Mouse (Mus musculus) CH12F3 (cell line): ENCODE measurements at regions not wholly inside any gene's neighbourhood (a gene's known extent, or its start where the extent isn't known, plus 50 kb on each side); places are given as distances from the start of the nearest gene placed in this dataset.

Source experiments
- in situ Hi-C: fragments of 300-500 bp; cut with MboI; formaldehyde crosslinking; loops from 2 replicates; pipeline ENCODE4 v1.14.3; 2020; ENCODE audit warnings: low sequenced_read_pairs

DNA sequence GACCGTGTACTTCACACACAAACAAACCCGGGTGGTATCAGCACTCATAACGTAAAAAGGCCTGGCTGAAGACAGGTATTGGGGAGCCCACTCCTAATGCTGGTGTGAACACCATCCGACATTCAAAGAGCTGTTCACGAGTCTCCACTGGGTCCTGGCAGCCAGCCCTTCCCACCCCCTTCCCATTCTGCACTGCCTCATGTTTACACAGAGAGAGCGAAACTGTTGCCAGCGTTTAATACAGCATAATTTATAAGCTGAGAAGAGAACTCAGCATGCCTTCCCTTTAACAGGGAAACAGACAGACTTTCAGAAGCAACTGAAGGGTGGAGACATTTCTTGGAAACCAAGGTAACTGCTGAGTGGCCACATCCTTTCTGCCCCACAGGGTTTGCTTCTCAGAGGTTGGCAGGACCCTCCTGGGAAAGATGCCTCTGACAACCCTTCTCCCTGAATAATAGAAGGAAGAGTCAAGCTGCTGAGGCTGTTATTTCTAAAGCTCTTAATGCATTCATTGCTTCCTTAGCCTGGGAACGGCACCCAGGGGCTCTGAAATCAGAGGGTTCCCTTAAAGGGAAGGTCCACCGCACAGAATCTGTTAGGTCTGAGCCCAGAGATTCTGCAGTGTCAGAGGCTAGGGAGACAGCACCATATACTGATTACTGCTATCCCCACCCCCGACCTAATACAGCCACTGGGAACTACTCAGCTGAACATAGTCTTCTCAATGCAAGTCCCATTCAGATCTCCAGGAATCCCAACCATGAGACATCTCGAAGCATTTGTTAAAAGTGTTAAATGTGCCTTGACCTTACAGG, 412.4 kb upstream of the Id4 start:
- in situ Hi-C loops, result no loop called here

DNA sequence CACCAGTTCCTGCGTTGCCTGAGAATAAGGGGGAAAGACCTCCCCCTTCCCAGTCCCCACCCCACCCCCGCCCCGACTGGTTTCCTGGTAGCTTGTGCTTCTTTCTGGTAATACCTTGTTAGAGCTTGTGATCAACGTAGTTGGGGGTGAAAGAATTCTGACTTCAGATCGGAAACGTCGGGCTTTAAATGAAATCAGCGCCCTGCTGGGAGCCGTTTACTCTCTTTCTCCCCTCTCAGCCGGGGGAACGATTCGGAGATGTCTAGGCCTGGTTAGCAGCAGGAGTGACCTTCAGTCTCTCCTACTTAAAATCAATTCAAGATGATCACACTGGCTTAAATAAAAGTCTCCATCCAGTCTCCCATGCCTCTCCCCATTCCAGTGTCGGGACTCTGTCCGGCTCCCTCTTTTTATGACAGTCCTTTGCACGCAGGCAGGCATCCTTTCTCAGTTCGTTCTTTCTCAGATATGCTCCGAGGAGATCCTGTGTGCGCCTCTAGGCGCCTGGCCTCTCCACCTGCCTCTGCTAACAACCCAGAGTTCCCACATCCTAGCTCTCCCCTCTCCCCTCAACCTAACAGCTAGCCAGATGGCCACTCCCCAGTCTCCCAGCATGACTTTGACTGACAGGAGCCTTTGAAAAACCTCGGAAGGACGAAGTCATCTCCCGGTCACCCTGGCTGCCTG, 405.5 kb upstream of the Id4 start:
- in situ Hi-C loops, result no loop called here

DNA sequence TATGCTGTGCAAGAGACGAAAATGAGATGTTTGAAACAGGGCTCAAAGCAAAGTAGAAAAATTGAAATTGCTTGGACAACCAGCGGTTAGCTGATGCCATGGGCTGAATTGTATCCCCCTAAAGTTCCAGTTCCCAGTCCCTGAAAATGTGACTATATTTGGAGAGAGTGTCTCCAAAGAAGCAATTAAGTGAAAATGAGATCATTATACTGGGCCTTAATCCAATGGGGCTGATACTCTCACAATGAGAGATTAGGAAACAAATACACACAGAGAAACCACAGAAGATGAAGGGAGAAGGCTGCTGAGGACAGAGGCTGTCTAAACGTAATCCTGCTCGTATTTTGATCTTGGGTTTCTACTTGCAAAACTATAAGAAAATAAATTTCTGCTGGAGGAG, 402.1 kb upstream of the Id4 start:
- in situ Hi-C loops, result no loop called here

DNA sequence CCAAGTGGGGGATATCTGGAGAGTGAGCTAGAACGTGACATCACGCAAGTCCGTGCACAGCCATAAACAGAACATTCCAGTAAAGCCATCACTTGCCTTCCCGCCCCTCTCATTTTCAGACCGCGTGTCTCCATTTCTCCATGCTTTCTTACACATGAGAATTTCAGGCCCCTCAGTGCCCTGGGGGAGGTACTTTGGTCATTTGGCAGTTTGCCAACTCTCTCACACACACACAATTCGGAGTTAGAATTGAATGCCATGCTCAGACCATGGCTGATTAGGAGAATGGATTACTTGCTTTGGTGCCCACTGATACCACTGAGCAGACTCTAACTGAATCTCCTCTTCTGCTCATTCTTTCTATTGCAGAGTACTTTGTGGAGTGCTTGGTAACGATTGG, 400.7 kb upstream of the Id4 start:
- in situ Hi-C loops, result no loop called here

DNA sequence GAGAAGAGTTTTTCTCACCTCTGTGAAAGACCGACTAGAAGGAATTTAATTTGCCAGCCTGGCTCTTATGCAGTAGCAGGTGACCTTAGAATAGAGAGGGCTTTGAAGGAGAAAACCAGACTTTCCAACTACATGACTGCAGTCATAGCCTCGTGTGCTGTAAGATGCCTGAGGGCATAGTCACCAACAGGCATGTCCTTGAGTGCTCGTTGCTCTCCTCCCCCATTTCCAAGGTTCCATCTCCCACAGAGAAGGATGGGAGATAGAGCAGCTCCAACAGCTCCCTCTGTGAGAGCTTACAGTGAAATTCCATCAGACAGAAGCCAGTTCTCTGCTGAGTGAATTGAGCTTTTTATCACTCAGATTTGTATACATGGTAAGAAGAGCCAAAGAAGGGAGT, 398.1 kb upstream of the Id4 start:
- in situ Hi-C loops, result no loop called here

DNA sequence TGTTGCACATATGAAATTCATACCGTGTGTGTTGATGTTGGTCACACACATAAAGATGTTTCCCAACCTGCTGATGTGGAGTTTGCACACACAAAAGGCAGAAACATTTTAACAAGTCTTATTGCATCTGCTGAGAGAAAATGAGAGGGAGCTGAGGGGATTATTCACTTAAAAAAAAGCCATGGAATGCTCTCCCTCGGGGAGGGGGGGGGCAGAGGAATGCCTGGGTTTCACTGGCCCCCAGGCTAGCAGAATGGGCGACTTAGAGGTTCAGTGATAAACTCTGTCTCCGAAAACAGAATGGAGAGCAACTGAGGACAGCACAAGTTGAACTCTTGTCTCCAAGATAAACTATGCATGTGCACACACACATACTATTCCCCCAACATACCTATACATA, 392.4 kb upstream of the Id4 start:
- in situ Hi-C loops, result no loop called here

DNA sequence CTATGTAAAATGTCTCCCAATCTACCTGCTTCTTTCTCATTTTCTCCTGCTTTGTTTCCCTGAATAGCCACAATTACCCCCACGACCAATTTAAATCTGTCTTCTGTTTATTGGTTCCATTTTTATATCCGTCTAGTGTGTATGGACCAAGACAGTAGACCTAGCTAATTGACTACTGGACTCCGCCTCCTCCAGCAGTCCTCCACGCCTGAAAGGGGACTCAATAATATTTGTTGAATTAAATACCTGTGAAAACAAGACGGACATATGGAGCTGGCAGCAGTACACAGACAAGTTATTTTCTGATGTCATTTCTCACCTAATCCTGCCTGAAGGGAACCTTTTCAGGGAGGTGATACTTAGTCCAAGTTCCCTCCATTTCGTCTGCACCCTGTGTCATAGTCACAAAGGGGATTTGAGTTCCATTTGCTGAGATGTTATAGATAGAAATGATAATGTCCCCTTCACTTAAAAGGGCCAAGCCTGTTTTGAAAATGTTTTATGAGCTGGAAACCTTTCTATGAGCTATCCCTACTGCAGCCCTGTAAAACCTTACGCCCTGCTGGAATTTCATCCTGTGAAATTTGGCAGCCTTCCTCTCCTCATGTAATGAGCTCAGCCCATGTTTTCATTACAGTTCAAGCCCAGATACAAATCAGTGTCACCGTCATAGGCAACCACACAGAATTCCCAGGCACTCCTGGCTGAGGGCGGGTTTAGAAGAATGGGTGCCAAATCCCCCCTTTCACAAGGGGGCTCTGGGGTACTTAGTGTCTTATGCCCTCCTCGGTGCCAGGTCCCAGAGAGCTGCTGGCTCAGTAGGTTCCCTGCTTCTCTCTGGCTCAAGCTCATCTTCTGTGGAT, 391.1 kb upstream of the Id4 start:
- in situ Hi-C loops, result no loop called here

DNA sequence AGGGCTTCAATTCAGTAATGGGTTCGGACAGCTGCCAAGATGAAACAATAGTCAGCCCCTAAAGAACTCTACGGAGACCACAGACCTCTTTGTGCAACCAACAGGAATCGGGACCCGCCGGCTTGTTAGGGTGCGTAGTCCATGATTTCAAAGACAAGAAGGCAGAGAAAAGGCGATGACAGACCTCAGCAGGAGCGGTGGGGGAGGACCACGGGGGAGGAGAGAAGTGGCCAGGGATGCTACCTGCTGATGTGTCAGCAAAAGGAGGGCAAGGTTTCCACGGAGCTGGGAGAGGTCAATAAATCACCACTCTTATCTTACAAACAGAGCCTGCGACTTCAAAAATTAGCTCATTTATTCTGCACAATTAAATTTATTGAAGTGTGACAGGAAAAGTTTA, 388.4 kb upstream of the Id4 start:
- in situ Hi-C loops, result no loop called here

DNA sequence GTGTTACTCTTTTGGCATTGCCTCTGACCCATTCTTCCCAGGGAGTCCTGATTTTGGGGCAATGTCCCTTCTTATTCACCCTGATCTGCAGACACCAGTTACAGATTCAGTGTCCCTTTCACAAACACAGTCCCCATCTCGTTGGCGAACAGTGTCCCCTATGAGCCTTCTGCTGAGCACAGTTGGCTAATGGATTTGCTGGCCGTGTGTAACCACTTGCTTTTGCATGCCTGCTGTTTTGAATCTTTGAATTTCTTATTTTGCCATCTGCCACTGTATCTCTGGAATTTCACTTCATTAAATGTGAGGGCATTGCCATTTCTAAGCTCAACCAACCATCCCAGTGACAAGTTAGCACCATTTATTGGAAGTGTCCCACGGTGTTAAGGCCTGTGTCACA, 368.5 kb upstream of the Id4 start:
- in situ Hi-C loops, result no loop called here

DNA sequence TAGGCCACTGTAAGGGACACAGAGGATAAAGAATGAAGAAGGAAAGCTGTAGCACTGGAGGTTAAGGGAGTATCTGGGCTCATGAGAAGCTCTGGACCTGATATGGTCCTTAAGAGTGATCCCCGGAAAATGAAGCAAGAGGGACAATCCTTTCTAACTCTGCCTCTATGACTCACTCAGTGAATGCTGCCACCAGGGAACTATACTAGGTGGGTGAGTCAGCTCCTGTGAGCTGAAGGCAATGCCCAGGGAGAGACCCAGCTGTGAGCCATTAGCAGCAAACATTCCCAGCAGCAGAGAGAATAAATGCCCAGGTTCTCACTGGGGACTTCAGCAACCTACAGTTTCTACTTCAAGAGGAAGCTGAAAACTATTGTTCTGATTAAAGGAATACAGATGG, 366.7 kb upstream of the Id4 start:
- in situ Hi-C loops, result no loop called here

DNA sequence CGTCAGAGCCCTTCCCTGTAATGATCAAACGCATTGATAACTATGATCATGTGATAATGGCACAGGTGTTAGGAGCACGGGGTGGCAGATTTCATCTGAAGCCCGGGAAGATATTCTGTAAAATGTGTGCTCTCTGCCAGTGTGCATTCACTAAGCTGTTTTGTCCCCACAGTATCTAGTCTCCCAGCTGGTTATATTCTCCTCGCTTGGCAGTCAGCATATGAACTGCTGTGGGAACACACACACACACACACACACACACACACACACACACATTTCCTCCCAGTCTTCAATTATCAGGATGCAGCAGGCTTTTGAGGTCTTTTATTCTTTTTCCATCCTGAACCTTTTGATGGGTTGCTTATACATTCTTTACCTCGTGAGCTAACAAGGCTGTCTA, 365.8 kb upstream of the Id4 start:
- in situ Hi-C loops, result no loop called here

DNA sequence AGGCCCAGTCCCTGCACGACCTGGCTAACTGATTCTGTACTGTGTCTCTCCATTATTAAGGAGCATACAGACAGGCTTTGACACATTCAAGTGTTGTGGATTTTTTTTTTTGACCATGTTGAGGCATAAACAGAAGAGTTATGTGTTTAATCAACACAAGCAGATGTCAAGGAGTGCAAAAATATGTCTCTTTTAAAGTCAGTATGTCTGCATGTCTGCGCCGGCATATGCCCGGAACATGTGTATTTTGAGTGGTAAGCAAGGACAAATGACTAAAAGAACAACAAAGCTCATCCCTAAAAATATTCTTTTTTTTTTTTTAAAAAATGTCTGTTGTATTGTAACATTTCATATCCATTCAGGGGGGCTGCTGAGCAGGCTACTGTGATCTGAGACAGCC, 364.4 kb upstream of the Id4 start:
- in situ Hi-C loops, result no loop called here

DNA sequence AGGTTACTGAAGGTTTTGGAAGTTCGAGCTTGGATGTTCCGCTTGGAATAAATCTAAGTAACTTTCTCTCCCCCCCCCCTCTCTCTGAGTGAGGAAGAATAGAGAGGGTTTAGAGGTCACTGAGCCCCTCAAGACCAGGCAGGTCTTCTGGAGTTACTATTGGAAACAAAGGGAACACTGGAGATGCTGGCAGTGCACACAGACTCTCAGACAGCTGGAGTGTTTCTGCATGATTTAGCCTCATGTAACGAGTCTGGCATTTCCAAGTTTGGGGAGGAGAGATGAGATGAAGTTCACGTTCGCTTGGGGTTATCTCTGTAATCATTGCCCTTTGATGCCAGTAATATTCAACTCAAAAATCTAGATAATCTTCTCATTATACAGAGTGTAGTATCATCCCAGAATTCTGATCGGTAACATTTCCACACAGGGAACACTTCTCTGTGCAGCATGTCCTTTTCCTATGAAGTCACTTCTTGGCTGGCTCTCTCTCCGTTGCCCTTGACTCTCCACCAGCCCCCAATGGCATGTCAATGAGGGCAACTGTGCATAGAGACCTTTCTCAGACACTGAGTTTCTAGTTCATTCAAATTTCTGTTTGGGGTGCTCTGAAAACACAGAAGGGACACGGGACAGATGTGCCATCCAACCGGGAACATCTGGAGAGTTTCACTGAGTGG, 351.0 kb upstream of the Id4 start:
- in situ Hi-C loops, result no loop called here

DNA sequence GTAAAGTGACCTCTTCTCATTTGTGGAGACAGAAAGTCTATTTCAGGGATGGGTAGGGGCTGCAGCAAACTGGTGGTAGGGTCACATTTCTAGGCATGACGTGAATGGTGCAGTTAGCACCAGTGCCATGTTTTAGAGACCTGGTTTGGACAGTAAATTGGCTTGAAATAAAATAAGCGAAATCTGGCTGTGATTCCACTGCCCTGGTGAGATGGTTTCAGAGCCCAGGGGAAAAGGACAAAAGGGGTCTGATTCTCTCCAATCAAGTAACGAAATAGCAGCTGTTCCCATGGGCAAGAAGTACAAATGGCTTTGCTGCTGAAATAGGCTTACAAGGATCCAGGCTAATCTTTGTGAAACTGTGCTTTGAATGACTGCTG, 350.5 kb upstream of the Id4 start:
- in situ Hi-C loops, result no loop called here

DNA sequence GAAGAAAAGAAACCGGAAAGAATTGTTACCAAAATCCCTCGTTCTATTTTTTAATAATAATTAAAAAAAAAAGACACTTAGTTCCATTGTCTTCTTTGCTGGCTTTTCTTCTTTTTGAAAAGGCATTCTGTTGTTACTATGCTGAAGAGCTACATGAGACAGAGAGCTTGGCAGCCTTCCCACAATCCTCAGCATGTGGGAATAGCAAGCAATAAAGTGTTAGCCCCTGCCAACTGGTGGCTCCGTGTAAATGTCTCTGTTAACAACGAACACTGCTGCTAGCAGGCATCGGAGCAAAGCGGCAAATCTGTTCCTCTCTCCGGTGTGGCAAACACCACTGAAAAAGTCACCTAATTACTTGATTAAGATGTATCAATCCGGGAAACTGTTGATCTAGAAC, 344.6 kb upstream of the Id4 start:
- in situ Hi-C loops, result no loop called here

DNA sequence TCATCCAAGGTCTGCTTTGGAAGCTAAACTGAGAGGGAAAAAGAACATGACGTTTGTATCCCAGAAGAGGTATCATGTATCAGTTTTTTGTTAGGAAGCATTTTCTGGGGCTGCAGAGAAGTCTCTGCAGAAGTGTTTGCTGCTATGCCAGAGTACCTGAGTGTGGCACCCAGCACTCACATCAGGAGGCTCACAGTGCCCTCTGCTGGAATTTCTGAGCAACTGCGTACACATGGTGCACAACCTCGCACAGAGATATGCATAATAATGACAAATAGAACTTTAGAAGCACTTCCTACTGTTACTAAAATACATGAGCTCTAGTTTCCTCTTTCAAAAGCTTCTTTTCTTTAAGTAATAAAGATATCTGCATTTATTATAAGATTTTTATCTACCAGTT, 343.7 kb upstream of the Id4 start:
- in situ Hi-C loops, result no loop called here

DNA sequence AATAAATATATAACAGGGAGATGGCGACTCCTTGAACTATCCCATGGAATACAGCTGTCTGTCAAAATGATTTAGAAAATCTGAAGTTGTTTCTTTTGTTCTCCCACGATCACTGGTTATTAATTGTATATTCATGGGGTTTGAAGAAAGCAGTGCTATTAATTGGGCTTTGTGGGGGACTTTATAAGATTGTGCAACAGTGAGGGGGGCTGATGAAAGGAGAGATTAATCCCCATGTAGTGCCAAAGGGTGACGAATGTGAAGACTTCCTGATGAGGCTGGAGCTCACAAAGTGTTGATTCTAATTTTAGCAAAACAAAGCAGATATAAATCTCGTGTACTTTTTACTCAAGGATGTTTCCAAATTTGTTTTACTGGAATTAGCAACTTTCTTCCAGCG, 340.0 kb upstream of the Id4 start:
- in situ Hi-C loops, result no loop called here

DNA sequence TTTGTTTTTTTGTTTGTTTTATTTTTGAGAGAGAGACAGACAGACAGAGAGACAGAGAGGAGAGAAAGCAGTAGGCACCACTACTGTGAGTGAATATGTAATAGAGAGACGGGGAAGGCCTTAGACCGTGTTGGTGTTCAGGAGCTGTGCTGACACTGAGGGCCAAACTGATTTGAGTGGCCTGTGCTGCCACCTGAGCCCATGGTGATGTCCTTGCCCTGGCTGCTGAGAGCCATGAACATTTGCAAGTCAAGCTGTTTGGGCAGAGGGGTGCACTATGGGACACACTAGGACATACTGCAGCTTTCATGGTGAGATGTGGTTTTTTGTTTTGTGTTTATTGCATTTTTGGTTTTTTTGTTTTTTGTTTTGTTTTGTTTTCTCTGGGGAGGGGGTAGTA, 320.3 kb upstream of the Id4 start:
- in situ Hi-C loops, result no loop called here

DNA sequence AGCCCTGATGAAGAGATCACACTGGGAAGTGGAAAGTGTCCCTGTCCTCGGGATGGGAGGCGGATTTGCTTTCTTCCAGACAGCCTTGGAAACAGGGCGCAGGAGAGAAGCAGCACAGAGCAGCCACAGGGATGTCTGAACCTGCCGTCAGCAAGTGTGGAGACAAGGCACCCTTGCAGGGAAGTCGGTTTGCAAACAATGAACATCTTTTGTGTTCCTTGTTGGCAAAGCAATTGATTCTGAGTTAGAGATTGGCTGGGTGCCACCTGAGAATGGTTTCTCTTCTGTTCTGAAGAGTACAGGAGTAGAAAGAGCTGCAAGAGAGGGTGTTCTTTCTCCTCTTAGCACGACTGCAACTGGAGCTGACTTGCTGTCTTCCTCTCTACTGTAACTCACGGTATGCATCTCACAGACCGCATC, 318.6 kb upstream of the Id4 start:
- in situ Hi-C loops, result no loop called here

DNA sequence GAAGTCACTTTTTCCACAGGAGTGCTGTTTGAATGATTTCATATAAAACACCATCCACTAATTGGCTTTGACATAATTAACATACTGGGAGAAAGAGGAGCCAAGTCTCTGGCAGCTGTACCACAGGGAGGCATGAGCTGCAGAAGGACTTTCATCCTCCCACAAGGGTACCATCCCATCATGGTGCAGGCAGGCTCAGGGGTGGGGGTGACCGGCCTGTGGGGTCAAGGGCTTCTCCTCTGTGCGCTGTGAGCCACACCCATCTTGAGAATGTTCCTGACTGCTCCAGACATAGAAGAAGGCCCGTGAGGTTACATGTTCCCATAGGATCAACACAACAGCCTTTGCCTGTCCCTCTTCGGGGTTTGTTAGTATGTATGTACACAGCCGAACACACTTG, 317.4 kb upstream of the Id4 start:
- in situ Hi-C loops, result no loop called here
